Mouse (Mus musculus) liver, adult 2 months (tissue): ENCODE measurements around the gene Olfr1443. TPM values are rescaled to one million over a fixed set of nuclear protein-coding genes. Genes with fewer than 3 reads are reported as not detected.

Experiments used
- DNase-seq: peaks from one replicate; pipeline ENCODE4 v3.0.0-alpha.2; 2011; ENCODE audit warnings: low read depth, low spot score; ENCODE audit errors: extremely low read depth
- H3K27ac ChIP-seq: fragments of 200-500 bp; replicated peaks from 2 replicates; pipeline ENCODE4 v1.5.1; 2012; ENCODE audit warnings: low read depth, mild to moderate bottlenecking, control low read depth, inconsistent platforms, low read length; ENCODE audit not compliant: insufficient read depth
- H3K27me3 ChIP-seq: fragments of 200-500 bp; 2 replicates; pipeline ENCODE4 v1.6.1; 2012; ENCODE audit warnings: mild to moderate bottlenecking, moderate library complexity, low read length, inconsistent platforms; ENCODE audit not compliant: control insufficient read depth, insufficient read depth
- H3K36me3 ChIP-seq: fragments of 200-500 bp; 2 replicates; pipeline ENCODE4 v1.6.1; 2012; ENCODE audit warnings: low read length, inconsistent platforms; ENCODE audit not compliant: control insufficient read depth, insufficient read depth
- H3K4me1 ChIP-seq: fragments of 200-500 bp; 2 replicates; pipeline ENCODE4 v1.6.1; 2011; ENCODE audit warnings: low read length; ENCODE audit not compliant: control insufficient read depth, insufficient read depth
- H3K4me3 ChIP-seq: fragments of 200-500 bp; 2 replicates; pipeline ENCODE4 v1.5.1; 2011; ENCODE audit warnings: low read depth, mild to moderate bottlenecking, control low read depth, low read length, moderate library complexity; ENCODE audit not compliant: insufficient read depth
- H3K79me2 ChIP-seq: fragments of 200-500 bp; 2 replicates; pipeline ENCODE4 v1.6.1; 2012; ENCODE audit warnings: inconsistent platforms, mild to moderate bottlenecking, low read length, moderate library complexity; ENCODE audit not compliant: control insufficient read depth, insufficient read depth
- H3K9ac ChIP-seq: fragments of 200-500 bp; 2 replicates; pipeline ENCODE4 v1.6.1; 2012; ENCODE audit warnings: low read depth, mild to moderate bottlenecking, control low read depth, inconsistent platforms, low read length
- CTCF ChIP-seq: fragments of 200-500 bp; IDR thresholded peaks from 2 replicates; pipeline ENCODE4 v1.5.1; 2011; ENCODE audit warnings: low read depth, low read length, control low read depth
- POLR2A ChIP-seq: fragments of 200-500 bp; IDR thresholded peaks from 2 replicates; pipeline ENCODE4 v1.6.1; 2011; ENCODE audit warnings: low read length, control low read depth; ENCODE audit not compliant: insufficient read depth; ENCODE audit errors: extremely low read depth
- WGBS: fragments of 180-500 bp; shearing (Covaris S2); methylation state at CpG from one replicate; pipeline ENCODE4 v1.1.7; 2018; 5-methylcytosine and 5-hydroxymethylcytosine counted together
- polyA plus RNA-seq: library from polyadenylated mRNA; depleted of rRNA; stranded (reverse); fragments of >200 nt; gene quantifications from 2 replicates; pipeline ENCODE4 v1.2.3, GENCODE M21; 2012
- total RNA-seq: library from RNA; depleted of rRNA; stranded (reverse); fragments of >200 nt; gene quantifications from 2 replicates; pipeline ENCODE4 v1.2.3, GENCODE M21; 2014

Olfr1443 gene
- total and polyA plus RNA-seq, 2 experiments, result 0.05 to 0.09 TPM

- no peak for DNase-seq
- no peak overlapping the region for H3K27ac ChIP-seq
- no peaks in the 10 kb centered on the region for H3K36me3 ChIP-seq
- TF ChIP-seq CTCF (no peak), POLR2A (no peak)
- no peak overlapping the region for H3K9ac ChIP-seq
- no peaks in the 10 kb centered on the region for H3K79me2 ChIP-seq
- peaks cover 2% of the 10 kb centered on the region; the same call in 1 of the 2 replicates for H3K4me1 ChIP-seq
- H3K27me3 ChIP-seq, result no peaks in the 10 kb centered on the region
- H3K4me3 ChIP-seq, result no peak overlapping the region
Observed at GRCm38 (mm10) chr19:12685231-12685630, 7.3 kb downstream of the Olfr1443 start.

GRCm38 (mm10) chr19:12695590-12695989 is 17.7 kb downstream of the Olfr1443 start, which contains the start of gene Keg1:
Gene Keg1, plus strand, starts transcription at chr19:12695786.
- 16% methylated on average over 3 of the region's 3 CpGs for WGBS
- Histone ChIP-seq H3K36me3 (peaks cover 3% of the 10 kb centered on the region; the same call in 1 of the 2 replicates), H3K79me2 (no peaks in the 10 kb centered on the region; the same call in 1 of the 2 replicates), H3K4me1 (peaks cover 15% of the 10 kb centered on the region; the same call in 1 of the 2 replicates), H3K4me3 (peak within 1 kb of the TSS; percentile 67), H3K27ac (peak within 1 kb of the TSS; percentile 80), H3K9ac (peak within 1 kb of the TSS; percentile 70; the same call in 1 of the 2 replicates), H3K27me3 (no peaks in the 10 kb centered on the region)
- peak; percentile 93 for DNase-seq
- TF ChIP-seq CTCF, result no peak
- TF ChIP-seq POLR2A, result no peak

DNA sequence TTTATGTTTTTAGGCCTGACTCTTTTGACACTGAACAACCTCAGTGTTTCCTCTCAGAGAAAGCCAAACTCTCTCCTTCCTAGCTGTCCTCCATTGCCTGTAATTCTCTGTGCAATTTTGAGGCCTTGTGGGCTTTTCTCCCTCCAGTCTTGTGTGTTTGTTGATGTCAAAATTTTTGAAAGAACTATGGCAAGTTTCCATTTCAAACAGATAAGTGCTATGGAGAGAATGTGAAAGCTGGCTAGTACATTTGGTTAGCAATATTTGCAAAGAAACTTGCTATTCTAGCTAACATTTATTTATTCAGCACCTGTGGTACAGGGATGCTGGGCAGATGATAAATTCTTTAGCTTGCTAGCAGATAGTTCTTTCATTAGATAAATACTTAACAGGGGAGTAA is 18.3 kb downstream of the Olfr1443 start:
- H3K9ac ChIP-seq, result peak overlapping the region; percentile 70; the same call in 1 of the 2 replicates
- H3K4me3 ChIP-seq, result peak overlapping the region; percentile 67
- peak overlapping the region; percentile 80 for H3K27ac ChIP-seq

GRCm38 (mm10) chr19:12708458-12708857 is 30.5 kb downstream of the Olfr1443 start:
- TF ChIP-seq POLR2A (no peak), CTCF (no peak)
- no peak for DNase-seq
- Histone ChIP-seq H3K9ac (no peak overlapping the region), H3K36me3 (peaks cover 33% of the 10 kb centered on the region), H3K79me2 (no peaks in the 10 kb centered on the region), H3K27me3 (no peaks in the 10 kb centered on the region), H3K27ac (no peak overlapping the region), H3K4me1 (no peaks in the 10 kb centered on the region; the same call in 1 of the 2 replicates), H3K4me3 (no peak overlapping the region)
- 44% methylated on average over 2 of the region's 2 CpGs for WGBS

More for the DNA sequence above, 18.3 kb downstream of the Olfr1443 start:
- peak; percentile 95 for DNase-seq
- TF ChIP-seq CTCF (no peak), POLR2A (no peak)
- Histone ChIP-seq H3K79me2 (no peaks in the 10 kb centered on the region; the same call in 1 of the 2 replicates), H3K36me3 (peaks cover 3% of the 10 kb centered on the region; the same call in 1 of the 2 replicates), H3K27me3 (no peaks in the 10 kb centered on the region), H3K4me1 (peaks cover 15% of the 10 kb centered on the region; the same call in 1 of the 2 replicates)

- no peaks in the 10 kb centered on the region; the same call in 1 of the 2 replicates for H3K4me1 ChIP-seq
- H3K9ac ChIP-seq, result no peak overlapping the region
- no peak overlapping the region for H3K27ac ChIP-seq
- H3K4me3 ChIP-seq, result no peak overlapping the region
- no peaks in the 10 kb centered on the region for H3K79me2 ChIP-seq
- no peak for TF ChIP-seq POLR2A
- no peak for TF ChIP-seq CTCF
- no peak for DNase-seq
- H3K36me3 ChIP-seq, result peaks cover 36% of the 10 kb centered on the region
- H3K27me3 ChIP-seq, result no peaks in the 10 kb centered on the region
Observed at GRCm38 (mm10) chr19:12708986-12709385, 31.1 kb downstream of the Olfr1443 start.

DNA sequence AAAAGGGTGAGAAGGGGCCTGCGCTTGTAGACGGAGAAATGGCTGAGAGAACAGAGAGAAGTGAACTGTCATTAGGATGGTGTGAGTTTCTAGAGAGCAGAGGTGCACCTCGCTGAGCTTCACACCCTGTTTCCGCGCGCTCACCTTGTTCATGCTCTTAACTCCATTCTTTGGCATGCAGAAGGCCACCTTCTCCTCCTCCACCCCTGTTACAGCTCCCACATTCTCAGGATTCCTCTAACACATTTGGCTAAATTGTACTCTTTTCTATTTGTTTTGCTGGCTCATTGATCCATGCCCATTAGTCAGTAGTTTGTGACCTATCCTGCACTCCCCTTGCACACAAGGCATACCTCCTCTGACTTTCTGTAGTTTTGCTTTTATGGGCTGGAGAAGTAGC is 41.3 kb downstream of the Olfr1443 start:
- H3K27me3 ChIP-seq, result no peaks in the 10 kb centered on the region
- H3K27ac ChIP-seq, result peak overlapping the region; percentile 7
- no peaks in the 10 kb centered on the region for H3K79me2 ChIP-seq
- peaks cover 41% of the 10 kb centered on the region for H3K36me3 ChIP-seq
- peaks cover 6% of the 10 kb centered on the region for H3K4me1 ChIP-seq
- no peak overlapping the region for H3K9ac ChIP-seq
- no peak overlapping the region for H3K4me3 ChIP-seq
- 71% methylated on average over 6 of the region's 6 CpGs for WGBS
- TF ChIP-seq POLR2A (no peak), CTCF (no peak)
- DNase-seq, result peak; percentile 54
